Mouse (Mus musculus) left cerebral cortex, postnatal 25 days (tissue): ENCODE results near the gene Glrp1. TPM values are rescaled to one million over a fixed set of nuclear protein-coding genes. Genes with fewer than 3 reads are reported as not detected.

Experiments used
- DNase-seq, 2 experiments: peaks; one replicate each; pipeline ENCODE4 v3.0.0; 2022; ENCODE audit warnings: low spot score in 2 of 2, mixed read lengths in 1 of 2
- intact Hi-C: fragments of 180-260 bp; cut with DNase I; formaldehyde crosslinking; loops from one replicate; pipeline ENCODE4 v1.15.1; 2025
- total RNA-seq, 2 experiments: library from RNA; stranded (reverse); gene quantifications; 2 replicates each; pipeline ENCODE4 v1.2.3; 2021

The Glrp1 gene
- total RNA-seq, 2 experiments from 2014 or later = not detected

DNA sequence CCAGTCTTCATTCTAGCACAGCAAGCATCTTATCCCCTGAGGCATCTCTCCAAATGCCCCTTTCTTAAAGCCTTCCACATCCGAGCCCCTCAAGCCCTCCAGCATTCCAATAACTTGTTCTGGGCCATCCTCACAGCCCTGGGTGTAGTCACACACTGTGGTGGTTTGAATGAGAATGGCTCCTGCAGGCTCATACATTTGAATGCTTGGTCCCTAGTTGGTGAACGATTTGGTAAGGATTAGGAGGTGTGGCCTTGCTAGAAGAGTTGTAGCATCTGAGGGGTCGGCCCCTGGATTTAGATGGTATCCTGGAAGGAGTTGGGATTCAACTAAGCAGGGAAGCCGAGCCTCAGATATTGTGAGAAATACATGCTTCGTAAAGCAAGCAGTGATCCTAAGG is 42.0 kb downstream of the Glrp1 start:
- intact Hi-C loops = loop anchor here (2.0 kb wide), 1 partner anchor 239 kb away; no protein-coding TSS in a partner anchor
- no peak for DNase-seq

DNA sequence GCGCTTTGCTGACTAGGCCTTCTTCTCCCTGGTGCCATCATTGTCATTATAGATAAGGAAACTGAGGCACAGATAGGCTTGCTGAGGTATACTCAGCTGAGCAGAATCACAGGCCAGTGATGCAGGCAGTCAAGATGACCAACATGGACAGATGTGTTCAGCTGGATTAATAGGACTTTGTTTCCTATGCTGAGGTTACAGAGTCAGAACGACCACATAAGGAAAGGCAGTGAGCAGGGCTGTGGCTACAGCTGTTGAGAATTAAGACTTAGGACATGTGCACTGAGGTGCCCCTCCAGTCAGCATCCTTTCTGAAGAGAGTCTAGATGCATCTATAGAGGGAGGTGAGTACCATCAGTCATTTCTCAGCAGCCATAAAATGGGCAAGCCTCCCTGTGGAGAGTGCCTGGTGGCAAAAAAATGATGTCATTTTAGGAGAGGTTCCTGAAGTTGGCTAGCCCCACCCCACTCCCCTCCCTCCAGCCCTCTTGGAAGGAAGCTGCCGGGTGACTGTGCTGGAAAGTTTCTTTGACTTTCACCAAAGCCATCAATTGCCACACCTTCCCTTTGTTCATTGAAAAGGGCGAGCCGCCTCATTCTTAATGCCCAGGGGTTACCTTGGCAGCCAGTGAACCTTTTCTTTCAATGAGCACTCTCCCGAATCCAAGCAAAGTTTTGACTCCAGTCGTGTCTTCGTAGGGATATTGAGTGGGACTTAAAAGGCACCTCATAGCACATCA is 43.4 kb downstream of the Glrp1 start:
- intact Hi-C loops = loop anchor here (2.0 kb wide), 1 partner anchor 240 kb away; no protein-coding TSS in a partner anchor
- DNase-seq = no peak

DNA sequence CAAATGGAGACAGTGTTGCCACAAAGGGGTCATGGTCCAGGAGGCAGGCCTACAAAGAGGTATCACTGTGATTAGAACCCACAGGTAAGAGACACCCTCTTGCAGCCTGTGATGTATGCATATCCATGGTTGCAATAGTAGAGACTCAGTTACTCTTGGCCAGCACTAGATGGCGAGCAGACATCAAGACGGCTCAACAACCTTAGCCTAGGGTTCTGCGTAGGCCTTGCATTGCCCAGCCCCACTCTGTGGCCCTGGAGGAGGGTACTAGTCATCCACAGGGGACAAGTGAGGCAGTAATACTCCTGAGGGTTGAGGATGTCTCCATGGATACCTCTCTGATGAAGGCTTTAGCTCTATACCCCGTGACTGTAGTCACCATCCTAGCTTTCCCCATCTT is 44.1 kb downstream of the Glrp1 start:
- DNase-seq = no peak
- intact Hi-C loops = loop anchor here (2.0 kb wide), 1 partner anchor 241 kb away; no protein-coding TSS in a partner anchor

DNA sequence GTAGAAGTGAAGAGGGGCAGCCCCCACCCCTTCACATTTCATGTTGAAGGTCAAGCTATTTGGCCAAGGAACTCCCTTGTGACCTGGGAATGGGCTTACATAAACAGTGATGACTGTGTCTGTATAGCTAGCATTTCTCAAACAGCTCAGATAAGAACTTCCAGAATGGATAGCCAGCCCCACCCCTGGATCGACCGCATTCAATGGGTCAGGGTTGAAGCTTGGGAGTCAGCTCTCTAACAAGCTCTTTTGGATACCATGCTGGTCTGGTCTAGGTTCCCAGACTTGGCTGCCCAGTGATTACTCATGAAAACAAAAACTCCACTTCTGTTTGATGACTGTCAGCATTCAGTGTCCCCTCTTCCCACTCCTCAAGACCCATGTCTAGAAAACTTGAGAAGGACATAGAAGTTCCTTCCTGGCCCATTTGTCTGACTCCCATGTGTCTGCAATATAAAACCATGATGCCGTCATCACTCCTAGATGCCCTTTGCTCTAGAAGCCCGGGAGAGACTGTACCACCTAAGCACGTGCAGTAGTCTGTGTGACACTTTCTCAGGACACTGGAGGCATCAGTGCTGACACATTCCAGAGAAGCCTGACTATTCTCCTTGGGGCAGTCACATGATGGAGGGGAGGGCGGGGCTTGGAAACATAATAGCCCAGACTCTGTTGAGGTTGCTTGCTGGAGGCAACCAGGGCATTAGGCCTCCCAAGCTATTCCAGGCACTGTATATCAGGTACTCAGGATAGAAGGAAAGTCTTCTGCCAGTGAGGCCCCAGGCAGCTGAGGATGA is 45.6 kb downstream of the Glrp1 start:
- intact Hi-C loops = no loop called here
- no peak for DNase-seq

DNA sequence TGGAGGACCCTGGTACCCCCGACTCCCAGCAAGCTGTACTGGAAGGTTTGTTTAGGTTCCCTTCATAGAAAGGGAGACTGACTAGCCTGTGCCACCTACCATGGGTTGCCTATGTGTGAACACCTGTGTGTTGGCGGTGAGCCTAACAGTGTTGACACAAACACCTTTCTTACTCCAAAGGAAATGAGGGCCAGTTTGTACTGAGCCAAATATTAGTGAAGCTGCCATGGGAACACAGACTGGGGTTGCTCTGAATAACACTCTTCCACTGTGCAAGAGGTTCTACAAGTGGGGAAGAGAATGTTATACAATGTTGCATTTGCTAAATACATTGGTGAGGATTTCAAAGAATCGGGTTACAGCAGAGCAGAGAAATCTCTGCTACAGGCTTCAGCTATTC is 46.6 kb downstream of the Glrp1 start:
- intact Hi-C loops = no loop called here
- no peak for DNase-seq

DNA sequence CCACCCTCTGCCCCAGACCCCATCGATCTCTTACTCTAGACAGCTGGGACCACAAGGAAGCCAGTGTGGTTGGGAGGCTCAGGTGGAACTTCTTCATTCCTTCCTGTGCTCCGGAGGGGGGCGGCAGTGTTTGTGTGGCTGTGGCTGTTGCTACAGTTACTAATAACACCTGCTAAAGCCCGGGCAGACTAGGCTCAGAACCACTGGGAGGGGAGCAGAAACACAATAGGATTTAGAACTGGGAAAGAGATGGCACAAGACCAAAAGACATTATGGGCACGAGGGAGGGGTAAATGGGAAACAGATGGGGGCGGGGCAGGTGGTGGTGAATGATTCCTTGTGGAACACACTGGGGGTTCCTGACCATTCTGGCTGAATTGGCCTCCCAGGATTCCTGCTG is 47.4 kb downstream of the Glrp1 start:
- intact Hi-C loops = no loop called here
- no peak for DNase-seq

DNA sequence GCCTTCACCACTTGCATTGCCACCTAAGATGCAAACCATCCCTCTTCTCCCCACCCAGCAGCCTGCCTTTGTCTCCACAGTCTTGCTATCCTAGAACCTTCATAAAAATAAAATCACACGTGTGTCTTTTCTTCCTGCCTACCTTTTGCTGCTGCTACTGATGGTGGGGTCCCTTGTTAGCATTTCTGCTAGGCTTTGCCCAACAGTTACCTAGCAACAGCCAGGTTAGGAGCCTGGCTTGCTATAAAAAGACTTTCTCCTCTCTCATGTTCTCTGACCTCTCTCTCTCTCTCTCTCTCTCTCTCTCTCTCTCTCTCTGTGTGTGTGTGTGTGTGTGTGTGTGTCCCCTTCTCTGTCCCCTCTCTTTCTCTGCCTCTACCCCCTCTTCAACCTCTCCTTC is 48.8 kb downstream of the Glrp1 start:
- no peak for DNase-seq
- intact Hi-C loops = no loop called here

DNA sequence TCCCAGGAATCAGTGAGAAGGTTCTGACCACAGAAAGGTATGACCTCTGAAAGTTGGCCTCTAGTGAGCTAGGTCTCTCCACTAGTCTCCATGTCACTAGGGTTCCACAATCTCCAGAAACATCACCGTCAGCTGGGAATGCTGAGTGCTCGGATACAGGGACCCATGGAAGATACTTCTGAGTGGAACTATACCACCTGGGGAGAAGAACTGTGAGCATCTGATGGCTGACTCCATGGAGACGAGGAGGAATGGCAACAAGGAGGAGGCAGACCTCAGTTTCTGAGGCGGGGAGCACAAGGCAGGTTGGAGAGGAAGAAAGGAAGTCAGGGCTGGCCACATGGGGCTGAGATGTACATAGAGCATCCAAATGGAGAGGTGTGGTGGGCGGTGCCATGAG is 50.2 kb downstream of the Glrp1 start:
- intact Hi-C loops = loop anchor here (5.0 kb wide), 1 partner anchor 98 kb away; no protein-coding TSS in a partner anchor
- DNase-seq = no peak

DNA sequence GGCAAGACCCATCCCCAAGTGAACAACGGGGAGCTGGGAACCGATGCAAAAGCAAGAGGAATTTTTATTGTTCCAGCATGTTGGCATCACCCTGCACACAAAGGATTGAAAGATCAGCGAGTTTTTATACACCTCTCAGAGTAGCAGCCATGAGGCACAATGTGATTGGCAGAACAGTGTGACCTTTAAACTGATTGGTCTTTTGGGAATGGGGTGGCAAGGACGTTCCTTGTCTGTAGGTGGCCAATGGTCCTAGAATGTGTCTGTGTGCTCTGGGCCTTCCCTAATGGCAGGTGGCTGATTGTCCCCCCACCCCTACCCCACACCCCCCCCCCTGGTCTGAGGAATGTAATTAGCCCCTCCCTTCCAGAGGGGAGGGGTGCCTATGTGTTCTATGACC is 50.7 kb downstream of the Glrp1 start:
- DNase-seq = no peak
- intact Hi-C loops = loop anchor here (5.0 kb wide), 1 partner anchor 98 kb away; no protein-coding TSS in a partner anchor

DNA sequence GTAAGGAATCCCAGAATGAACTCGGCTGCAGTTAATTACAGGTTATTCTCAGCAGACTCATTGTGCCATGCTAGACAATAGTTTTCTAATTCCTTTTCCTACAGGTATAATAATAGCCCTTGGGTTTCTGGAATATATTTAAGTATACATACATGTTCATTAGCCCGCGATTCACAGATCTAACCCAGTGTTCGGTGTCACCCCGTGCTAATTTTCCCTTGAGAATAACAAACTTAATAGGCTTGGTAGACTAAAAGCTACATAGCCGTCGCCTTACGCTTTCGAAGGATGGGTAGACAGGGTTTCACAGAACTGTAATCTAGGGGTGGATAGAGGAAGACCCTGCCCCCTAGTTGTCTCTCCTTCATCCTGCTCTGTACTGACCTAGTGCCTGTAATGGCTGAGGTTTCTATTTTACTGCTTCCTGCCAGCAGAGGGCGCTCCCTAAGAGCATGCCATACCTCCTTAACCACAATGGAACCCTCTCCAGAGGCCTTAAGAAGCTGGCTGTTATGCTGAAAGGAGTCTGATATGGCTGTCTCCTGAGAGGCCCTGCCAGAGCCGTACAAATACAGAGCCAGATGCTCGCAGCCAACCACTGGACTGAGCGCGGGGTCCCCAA is 53.3 kb downstream of the Glrp1 start:
- intact Hi-C loops = loop anchor here (1.0 to 5.0 kb wide), 2 partner anchors 101 to 250 kb away; no protein-coding TSS in a partner anchor
- DNase-seq = peak; percentile 76 to 81

DNA sequence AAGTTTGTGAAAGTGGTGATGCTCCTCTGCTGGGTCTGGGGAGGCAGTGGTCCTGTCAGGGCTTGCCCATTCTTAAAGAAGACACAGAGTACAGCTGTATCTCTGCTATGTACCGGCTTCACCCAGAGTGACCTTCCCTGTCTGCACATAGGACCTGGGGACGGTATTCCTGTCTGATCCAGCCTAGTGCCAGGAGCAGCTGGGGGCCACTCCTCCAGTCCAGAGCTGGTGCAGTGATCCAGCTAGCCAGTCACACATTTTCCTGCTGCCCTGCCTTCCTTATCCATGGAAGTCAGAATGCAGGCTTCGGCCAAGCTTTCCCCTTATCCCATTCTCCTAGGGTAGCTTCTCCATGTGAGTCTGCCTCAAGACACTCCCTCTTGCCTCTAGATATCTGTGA is 54.1 kb downstream of the Glrp1 start:
- no peak for DNase-seq
- intact Hi-C loops = loop anchor here (1.0 to 5.0 kb wide), 2 partner anchors 102 to 251 kb away; no protein-coding TSS in a partner anchor

DNA sequence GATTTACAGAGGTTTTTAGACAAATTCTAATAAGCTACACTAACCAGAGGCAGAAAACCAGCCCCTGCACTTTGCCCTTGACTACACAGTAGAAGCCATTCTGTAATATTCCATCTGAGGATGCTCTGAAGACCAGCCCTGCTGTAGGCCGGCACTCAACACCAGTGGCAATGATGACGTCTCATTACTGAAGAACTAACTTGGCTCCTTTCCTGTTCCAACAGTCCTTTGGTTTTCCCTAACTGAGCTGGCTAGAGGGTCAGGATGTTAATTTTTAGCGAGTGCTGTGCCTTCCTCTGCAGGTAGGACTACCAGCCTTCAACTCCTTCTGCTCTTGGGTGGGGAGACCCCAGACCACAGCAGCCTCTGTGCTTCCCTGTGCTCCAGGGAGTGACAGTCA is 55.2 kb downstream of the Glrp1 start:
- intact Hi-C loops = loop anchor here (5.0 kb wide), 1 partner anchor 103 kb away; no protein-coding TSS in a partner anchor
- DNase-seq = no peak

DNA sequence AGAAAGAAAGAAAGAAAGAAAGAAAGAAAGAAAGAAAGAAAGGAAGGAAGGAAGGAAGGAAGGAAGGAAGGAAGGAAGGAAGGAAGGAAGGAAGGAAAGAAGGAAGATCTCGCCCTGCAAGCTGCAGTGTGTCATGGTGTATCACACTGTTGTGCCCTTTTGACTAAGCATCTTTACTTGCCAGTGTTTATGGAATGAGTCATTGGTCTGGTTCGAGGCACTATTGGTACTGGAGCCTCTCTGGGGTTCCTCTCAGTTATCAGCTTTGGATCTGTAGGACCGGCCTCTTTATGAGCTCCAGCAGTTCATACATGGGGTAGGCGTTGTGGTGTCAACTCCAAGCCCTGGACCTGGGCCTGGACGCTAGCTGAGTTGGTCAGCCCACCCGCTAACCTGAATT is 57.7 kb downstream of the Glrp1 start:
- DNase-seq = no peak
- intact Hi-C loops = no loop called here

DNA sequence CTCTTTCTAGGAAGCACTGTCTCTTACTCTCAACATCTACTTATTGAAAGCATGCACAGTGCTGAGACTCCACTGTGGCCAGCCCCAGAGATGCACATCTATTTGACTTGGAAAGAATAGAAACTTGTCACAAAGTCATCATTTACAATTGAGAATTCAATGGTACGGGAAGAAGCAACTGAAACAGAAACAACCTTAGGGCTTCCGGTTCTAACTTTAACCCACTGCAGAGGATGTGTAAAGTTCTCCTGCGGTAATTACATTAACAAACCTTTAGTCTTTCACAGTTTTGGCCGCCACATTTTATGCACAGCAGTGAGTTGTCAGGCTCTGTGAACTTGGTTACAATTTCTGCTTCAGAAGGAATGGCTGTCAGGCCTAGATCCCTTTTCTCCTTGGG is 59.2 kb downstream of the Glrp1 start:
- no peak for DNase-seq
- intact Hi-C loops = no loop called here

Other genes with a start within 250 kb of the Glrp1 start
- gene Hjurp, start 232.4 kb downstream of the Glrp1 start, total RNA-seq = 10 to 100 TPM; 32.8 to 37.1 TPM
- under 1 TPM; 0.11 to 0.21 TPM for gene Trpm8, start 232.4 kb downstream of the Glrp1 start, total RNA-seq
- gene Spp2, start 103.1 kb downstream of the Glrp1 start, total RNA-seq = not detected
- gene Arl4c, start 192.2 kb upstream of the Glrp1 start, total RNA-seq = 10 to 100 TPM; 32.7 to 34.7 TPM